Mouse (Mus musculus) brain, adult 10 weeks (tissue): ENCODE results near the gene Pkib. TPM values are rescaled to one million over a fixed set of nuclear protein-coding genes. Genes with fewer than 3 reads are reported as not detected.

ENCODE experiments used
- polyA plus RNA-seq: library from polyadenylated mRNA; stranded (reverse); fragments of 350-450 nt; fragmentation: Illumina TruSeq; extraction: RNeasy Lipid Tissue Mini Kit (QIAGEN cat#74804); gene quantifications from one replicate; pipeline ENCODE4 v1.2.3, GENCODE M21; 2015; ENCODE audit warnings: low read depth, low replicate concordance

The Pkib gene
- polyA plus RNA-seq, result 14.6 TPM

GRCm38 (mm10) chr10:57631896-57632867 is at the start of gene Pkib:
Gene Pkib, plus strand, starts transcription at chr10:57631981.

GRCm38 (mm10) chr10:57784876-57785150 is 153.0 kb downstream of the Pkib start, which contains the start of gene Fabp7:
Gene Fabp7, plus strand, starts transcription at chr10:57784881.

Other genes with a start within 250 kb of the Pkib start
- 29.7 TPM for gene Hsf2, start 145.6 kb upstream of the Pkib start, polyA plus RNA-seq
- 1,028 TPM for gene Serinc1, start 99.5 kb upstream of the Pkib start, polyA plus RNA-seq
- gene Fabp7, start 152.9 kb downstream of the Pkib start, polyA plus RNA-seq, result 85.0 TPM
- gene Smpdl3a, start 162.4 kb downstream of the Pkib start, polyA plus RNA-seq, result 44.7 TPM